Mouse (Mus musculus) fat pad, adult 2 months (tissue): ENCODE results near the gene Siglec1.
"Not testable (repeated sequence)": the region's sequence is repeated elsewhere in the genome, so short reads cannot be mapped to it uniquely, and the experiment has no call there.

Source experiments
- DNase-seq: peaks from one replicate; pipeline ENCODE4 v3.0.0-alpha.2; 2011; ENCODE audit warnings: low read depth, low spot score; ENCODE audit errors: extremely low read depth

Gene Siglec1

DNA sequence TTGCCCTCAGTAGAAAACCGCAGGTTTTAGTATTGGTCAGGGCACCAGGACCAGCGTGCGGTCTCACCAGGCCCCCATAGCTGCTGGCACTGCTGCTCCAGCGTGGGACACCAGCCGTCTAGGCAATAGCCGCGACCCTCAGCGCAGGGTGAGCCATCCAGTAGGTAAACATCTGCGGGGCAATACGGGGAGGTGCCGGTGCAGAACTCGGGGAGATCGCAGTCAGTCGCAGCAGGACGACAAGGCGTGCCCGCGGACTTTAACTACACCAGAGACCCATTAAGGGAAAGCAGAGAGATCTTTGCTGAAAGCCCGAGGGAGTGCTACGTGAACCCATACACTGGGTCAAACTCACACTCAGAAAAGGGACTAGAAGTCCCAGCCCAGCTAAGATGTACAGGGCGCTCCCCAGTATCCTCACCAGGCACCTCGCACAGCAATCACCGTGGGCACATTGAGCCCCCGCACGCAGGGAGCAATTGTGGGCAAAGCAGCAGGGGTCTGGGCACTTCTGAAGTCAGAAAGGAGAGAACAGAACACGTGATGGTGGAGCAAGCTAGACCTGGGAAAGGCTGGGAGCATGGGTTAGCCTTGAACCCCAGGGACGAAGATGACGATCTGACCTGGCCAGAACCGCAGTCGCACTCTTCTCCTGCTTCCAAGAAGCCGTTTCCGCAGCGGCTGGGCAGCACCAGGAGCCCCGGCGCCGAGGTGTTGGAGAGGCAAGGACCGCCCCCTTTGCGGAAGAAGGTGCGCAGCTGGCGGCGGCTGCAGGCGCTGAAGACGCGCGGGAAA, 32.5 kb downstream of the Siglec1 start:
- no peak for DNase-seq

DNA sequence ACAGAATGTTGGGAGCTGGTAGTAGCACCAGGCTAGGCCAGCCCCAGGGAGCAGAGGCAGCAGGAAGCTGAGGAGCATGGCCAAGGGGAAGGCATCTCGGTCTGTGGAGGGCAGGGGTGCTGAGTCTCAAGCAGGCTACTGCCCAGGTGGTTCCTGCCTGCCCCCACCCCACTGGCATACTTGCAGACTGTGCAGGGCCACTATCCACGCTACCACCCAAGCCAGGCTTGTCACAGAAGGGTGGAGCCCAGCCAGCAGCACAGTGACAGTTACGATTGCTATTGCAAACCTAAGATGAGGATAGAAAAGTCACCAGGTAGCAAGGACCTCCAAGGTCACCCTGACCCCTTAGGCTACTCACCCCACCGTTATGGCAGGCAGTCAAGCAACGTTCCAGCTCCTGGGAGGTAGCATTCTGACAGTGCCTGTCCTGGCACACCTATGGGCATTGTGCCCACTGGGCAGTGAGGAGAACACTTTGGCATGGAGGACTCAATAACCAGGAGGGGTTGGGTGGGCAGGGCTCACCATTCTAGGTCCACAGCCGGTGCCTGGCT, 33.6 kb downstream of the Siglec1 start:
- DNase-seq: no peak

DNA sequence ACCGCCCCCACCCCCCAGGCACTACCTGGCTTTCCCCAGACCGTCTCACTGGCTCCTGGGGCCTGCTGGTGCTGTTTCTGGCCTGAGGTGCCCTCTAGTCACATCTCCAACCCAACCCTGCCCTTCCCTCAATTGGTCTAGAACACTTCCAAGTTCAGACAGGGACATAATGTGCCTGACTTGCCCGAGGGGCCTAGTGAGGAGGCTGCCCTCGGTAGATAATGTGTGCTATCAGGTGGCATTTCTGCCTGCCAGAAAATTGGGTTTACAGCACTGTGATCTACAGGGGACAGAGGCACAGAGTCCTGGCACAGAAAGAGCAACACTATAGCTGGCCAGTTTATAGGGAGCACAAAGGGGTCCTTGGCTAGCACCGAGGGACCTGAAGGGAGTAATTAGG, 34.5 kb downstream of the Siglec1 start:
- no peak for DNase-seq

DNA sequence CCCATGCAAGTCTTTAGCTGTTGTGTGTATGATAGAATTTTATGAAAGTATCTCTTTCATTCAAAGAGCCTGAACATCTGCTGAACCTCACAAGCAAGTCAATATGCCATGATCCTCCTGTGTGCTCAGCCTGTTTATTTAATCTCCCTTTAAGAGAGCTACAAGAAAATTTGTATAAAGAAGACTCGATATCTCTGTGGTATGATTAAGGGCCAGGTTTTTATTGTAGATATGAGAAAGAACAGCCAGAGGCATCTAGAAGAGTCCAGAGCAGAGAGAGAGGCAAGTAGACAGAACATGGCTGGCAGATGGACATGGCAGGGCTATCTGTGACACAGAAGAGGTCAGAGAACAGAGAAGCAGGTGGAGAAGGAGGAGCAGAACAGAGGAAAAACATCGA, 40.5 kb downstream of the Siglec1 start:
- DNase-seq: no peak

DNA sequence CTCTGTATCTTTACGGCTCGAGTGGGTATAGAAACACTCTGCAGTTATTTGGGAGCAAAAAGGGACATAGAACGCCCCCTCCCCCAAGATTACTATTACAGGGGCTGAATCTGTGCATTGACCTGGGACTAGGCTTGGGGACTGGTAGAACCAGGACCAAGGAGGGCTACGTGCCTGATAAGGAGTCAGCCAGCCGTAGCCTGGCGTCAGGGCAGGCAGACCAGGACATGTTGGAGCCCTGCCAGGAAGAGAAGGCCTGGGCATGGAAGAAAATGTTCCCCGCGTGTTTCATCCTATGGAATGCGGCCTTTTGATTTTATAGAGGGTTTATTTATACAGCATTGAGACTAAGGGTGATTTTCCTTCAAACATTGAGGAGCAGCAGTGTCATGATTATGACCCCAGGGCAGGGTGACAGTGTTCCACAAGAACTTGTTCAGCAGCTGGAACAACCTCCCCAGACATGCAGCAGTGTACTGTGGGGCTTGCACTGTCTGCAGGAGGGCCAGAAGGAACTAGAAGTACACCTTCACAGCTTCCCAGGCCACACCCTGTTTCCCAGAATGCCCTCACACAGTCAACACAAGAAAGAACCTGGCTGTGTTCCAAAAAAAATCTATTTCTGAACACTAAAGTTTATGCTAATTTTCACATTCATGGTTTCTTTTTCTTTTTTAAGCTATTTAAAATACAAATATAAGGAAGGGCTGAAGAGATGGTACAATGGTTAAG, 41.4 kb downstream of the Siglec1 start:
- DNase-seq: no peak

DNA sequence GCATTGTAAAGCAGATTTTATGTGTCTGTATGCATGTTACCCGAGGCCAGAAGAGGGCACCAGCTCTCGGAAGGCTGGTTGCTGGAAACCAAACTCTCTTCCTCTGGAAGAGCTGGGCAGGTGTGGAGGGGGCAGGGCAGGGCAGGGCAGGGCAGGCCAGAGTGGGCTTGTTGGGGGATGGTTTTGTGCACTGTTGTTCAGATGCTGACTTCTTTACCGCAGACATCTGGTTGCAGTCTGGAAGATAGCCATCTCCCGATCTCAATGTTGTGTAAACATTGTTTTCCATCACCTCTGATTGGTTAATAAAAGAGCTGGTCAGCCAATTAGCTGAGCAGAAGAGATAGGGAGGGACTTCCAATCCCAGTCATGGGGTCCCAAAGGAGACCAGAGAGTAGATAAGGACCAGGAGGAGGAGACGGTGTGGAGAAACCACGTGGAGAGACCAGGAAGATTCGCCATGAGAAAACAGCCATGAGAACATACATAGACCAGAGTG, 42.2 kb downstream of the Siglec1 start:
- DNase-seq: no peak

DNA sequence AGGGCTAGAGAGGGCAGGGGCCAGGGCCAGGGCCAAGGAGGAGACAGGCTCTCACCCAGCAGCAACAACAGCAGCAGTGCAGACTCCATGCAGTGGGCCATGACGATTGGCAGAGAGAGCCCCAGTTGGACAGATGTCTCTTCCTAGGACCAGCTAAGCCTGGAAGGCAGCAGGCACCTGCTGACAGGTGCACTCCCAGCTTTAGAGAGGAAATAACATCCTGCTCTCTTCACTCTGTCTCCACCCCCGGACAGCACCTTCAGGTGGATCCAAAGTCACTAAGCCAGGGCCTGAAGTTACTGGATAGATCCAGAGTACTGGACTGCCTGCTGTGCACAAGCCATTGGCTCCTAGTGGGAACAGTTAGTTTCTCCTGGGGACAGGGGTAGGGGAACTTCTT, 43.6 kb downstream of the Siglec1 start, which contains the start of gene Gfra4:
Gene Gfra4 (minus strand): TSS at position 101 of the 400 bp plus-strand sequence.
- no peak for DNase-seq

DNA sequence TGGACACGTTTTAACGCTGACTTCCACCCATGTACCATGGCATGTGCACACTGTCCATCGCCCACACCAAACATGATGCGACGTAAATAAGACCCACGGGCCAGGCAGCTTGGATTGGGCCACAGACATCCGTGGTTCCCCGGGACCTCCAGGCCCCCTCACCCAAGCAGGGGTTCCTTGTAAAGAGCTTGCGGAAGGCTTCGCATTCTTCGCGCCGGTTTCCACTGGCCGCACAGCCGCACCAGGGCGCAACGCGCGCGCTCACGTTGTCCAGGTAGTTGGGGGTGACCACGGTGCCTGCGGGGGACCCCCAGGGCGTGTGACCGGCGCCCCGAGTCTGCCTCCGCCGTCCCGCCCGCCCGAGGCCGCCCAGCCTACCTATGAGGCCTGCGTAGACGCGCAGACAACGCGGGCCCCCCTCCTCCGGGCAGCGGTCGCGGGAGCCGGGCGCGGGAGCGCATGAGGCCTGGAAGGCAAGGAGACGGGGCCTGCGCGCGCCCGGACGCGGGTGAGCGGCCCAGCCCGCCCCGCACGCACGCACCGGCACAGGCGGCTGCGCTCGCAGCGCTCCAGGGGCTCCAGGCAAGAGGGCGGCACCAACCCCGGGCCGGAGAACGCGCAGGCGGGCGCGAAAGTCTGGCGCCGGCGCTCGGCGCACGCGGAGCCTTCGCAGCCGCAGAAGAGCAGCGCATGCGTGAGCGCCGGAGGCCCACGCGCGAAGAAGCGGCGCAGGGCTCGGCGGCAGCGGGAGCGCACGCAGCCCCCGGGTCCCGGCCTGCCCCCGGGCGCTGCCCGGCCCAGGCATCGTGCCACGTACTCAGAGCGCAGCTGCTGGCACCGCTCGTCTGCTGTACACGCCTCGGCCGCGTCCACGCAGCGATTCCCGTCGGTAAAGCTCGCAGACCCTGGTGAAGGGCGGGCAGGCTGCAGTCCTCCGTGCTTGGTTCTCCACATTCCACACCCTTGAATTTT, 45.4 kb downstream of the Siglec1 start:
- DNase-seq: no peak

DNA sequence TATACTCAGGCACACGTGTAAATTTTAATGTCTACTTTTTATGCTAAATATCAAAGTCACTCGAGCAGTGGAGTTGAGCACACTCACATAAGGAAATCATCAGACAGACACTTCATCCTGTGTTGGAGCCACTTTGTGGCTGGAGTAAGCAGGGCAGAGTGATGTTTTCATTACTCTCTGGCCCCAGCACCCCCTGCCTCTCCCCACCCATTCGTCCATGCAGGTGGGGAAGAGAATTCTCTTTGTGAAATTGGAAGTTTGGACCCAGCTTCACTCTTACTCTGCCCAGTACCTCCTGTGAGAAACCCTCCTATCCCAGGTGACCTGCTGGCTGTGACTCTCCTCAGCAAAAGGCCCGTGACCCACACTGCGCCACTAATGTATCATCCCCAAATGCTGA, 47.9 kb downstream of the Siglec1 start:
- no peak for DNase-seq

DNA sequence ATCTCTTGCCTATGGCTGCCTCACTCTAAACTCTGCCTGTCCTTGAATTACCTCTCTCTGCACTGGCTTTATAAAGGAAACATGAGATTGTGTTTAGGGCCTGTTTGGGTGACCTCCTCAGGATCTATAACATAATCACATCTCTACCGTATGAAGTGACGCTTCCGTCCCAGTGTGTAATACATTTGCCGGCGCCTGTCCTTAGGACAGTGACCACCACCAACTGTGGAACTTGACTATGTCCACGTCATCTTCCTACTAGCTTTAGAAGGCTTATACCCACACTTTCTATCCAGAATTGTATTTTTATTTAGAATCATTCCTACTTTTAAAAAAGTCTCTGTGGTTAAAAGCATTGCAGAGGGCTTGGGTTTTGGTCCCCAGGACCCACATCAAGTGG, 48.4 kb downstream of the Siglec1 start:
- no peak for DNase-seq

DNA sequence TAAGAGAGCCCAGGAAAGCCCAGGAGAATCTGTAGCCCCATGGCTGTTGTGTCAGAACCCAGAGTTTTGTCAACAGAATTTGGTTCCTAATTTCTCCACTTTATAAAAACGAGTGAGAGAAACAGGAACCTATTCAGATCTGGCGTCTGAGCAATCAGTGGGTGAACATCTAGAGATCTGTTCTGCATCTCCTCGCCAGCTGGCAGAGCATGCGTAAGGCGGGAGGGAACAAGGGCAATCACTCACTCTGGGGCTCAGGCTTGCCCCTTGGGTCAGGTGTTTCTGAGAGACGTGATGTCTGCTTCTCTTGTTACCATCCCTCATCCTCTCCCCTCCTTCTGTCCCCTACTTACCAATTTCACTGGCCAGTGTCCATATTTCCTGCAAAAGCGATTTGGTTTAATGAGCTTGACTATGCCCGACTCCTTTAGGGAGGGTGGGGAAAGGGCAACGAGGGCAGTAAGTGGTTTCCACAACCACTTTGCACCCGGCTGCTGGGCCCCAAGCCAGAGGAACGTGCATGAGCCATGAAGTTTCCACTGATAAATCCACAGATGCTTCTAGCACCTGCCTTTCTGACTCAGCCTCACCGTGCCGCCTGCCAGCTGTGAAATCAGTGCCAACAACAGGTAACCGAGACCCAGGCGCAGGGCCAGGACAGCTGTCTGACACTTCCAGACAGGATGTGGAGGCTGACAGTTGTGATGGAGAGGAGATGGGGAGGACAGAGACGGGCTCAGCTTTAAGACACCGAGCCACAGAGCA, 49.2 kb downstream of the Siglec1 start:
- no peak for DNase-seq

DNA sequence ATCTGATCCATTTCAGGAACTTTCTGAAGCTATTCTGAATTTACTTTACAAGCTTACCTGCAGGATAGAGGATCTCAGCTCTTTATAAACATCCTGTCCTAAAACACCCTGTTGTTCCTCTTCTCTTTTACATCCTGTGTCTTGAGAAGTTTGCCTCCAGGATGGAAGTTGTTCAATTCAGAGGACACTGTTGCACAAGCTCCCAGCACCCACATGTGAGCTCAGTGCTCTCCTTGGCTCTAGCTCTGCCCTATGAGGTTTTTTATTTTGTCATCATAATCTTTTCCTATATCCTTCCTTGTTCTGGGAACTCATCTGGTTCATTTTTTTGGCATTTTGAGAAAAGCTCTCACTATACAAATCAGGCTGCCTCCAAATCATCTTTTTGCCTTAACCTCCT, 49.8 kb downstream of the Siglec1 start:
- no peak for DNase-seq

DNA sequence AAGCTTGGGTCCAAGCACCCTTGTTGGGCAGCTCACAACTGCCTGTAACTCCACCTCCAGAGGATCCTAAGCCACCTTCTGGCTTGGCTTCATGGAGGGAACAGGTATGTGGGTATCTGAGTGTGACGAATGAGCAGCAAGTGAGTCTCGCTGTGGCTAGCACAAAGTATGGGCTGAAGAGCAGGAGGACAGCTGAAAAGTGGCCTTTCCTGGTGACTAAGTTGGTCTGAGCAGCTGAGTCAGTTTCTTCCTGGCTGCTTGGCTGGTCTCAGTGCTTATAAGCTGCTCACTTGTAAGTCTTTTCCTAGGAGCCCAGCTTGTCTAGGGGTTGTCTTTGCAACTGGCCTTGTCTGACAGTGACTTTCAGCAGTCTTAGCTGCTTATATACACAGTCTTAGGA, 50.2 kb downstream of the Siglec1 start:
- DNase-seq: no peak

DNA sequence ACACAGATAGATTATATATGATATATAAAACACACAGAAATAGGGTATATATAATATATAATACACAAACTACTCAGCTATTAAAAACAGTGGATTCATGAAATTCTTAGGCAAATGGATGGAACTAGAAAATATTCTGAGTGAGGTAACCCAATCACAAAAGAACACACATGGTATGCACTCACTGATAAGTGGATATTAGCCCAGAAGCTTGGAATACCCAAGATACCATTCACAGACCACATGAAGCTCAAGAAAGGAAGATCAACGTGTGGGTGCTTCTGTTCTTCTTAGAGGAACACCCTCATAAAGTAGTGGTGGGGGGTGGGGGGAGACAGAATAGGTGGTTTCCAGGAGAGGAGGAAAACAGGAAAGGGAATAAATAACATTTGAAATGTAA, 55.2 kb downstream of the Siglec1 start:
- DNase-seq: not testable (repeated sequence)

DNA sequence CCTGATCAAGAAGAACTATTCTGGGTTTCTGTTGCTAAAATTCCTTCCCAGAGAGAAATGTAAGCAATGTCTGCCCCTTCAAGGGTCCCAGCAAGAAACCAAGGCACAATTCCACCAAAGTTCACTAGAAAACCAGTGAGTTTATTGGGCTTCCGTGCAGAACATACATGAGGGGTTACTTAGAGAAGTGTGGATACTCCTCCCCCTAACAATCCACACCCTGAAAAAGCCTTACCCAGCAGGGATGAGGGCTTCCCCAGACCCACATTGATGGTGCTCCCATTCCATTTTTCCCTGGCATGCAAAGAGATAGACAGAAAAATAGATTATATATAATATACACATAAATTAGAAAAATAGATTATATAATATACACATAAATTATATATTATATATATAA, 55.6 kb downstream of the Siglec1 start:
- no peak for DNase-seq

DNA sequence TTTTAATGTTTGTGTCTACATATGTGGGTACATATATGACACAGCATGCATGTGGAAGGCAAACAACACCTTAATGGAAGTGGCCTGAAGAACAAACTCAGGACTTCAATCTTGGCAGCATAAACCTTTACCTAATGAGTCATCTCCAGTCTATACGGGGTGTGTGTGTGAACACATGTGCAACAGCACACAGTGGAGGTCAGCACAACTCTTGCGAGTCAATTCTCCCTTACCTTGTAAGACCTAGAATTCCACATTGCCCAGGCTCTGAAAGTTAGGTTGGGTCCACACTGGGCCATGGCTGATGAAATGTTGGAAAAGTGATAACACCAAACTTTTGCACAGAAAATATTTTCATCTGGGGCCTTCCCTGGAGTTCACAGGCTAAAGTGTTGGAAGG, 56.0 kb downstream of the Siglec1 start:
- DNase-seq: no peak

DNA sequence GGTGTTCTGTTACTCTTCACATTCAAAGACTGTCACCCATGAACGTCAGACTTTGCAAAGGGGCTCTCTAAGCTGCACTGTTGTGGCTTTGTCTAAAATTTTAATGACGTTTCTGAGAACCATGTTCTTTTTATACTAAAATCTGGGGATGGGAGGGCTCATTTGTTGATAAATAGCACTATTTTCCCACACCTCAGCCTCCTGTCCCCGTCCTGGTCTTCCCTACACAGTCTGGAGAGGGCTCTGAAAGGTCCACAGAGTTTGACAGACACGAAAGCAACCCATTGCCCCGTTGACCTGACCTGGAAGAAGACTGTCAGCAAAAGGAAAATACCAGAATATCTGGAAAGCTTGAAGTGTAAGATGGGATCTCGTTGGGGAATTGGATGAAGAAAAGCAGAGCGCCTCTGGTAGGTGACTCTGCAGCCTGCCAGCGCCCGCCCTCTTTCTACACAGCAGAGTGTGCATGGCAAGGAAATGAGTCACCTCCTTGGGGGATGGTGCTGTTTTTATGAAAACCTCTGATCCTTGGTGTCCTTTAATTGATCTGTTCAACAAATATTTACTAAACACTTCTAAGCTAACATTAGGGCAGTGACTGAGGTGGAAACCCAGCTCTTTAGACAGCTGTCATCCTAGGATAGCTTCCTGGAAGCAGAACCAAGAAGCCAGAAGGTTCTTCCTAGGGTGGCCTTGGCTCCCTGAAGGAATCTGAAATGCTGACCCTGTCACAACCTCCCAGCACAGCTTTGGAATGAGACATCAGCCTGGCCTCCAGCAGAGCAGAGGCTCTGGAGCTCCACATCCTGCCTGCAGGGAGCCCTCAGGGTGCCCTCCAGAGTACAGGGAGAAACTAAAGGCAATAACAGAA, 57.3 kb downstream of the Siglec1 start:
- DNase-seq: no peak

DNA sequence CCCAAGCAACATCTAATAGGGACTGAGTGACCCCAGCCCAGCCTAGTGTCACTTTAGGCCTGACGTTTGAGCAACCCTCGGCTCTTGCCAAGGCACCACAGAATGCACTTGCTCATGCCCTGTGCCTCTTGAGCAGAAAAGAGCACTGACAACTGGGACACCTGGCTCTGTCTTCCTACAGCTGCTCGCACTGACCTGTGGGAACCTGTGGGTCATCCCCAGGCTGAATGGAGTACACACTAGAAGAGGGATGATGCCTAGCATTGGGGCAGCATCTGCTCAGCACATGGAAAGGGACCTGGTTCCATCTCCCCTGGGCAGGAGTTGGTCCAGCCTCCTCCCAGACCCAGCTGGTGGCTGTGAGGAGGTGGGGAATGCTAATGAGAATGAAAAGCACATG, 59.6 kb downstream of the Siglec1 start:
- DNase-seq: no peak

DNA sequence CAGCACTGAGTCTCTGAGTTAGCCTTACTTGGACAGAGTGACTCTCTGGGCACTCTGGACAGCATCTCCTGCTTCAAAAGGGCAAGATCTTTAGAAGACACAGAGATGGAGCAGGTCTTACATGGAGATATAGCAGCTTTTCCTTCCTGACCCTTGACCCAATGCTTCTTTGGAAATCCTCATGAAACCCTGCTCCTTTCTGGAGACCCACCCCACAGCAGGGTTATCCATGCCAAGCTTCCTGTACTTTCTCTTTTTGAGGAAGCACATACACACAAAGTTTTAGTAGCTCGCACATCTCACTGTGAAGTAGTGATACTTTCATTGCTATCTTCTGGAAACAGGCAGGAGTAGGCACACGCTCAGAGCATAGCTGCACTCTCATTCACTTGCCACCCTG, 61.3 kb downstream of the Siglec1 start:
- no peak for DNase-seq
